Mouse (Mus musculus) testis, adult 2 months (tissue): Measurements from ENCODE around the gene Fam53b.

ENCODE experiments used
- CTCF ChIP-seq: fragments of 200-500 bp; IDR thresholded peaks from 2 replicates; pipeline ENCODE4 v1.5.1; 2012; ENCODE audit warnings: low read depth, mild to moderate bottlenecking, inconsistent platforms, low read length, moderate library complexity; ENCODE audit not compliant: control insufficient read depth, insufficient read depth, insufficient replicate concordance
- POLR2A ChIP-seq: fragments of 200-500 bp; IDR thresholded peaks from 2 replicates; pipeline ENCODE4 v1.6.1; 2012; ENCODE audit warnings: low read depth, mild to moderate bottlenecking, inconsistent platforms, low read length, moderate library complexity; ENCODE audit not compliant: control insufficient read depth

DNA sequence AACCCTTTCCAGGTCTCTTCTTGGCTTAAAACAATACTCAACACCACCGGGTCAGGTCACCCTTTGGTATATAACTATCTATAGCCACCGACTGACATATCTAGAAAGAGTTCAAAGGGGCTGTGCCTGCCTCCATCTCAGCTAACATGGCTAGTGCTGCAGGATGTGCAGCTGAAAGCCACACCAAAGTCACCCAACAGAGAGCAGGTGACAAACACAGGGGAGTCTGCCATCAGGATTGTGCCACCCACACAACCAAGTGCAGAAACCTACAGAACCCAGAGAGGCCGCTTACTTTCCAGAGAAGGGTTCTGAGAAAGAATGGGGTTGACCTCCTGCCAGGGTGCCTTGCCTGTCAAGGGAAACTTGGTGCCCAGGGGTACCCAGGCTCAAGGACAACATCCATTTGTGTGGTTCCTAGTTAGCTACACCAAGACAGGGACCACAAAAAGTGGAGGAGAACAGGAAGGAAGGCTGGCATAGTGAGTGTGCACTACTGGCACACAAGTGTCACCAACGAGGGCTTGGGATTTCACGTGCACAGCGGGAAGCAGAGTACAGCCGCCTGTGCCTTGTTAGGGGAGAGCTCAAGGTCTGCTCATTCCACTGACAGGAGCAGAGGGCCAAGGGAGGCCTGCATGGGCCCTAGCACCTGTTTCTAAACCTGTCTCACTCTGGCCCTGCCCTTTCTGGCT, 40.5 kb downstream of the Fam53b start:
- TF ChIP-seq POLR2A (no peak), CTCF (no peak)
